8 mouse cellular contexts compared by ENCODE assay signal in genomic region chr5:33651921-33652782, GRCm38 (mm10). TPM values are rescaled to one million over a fixed set of nuclear protein-coding genes. Genes with fewer than 3 reads are reported as not detected.
A peak's percentile ranks its signal among the peaks of the same experiment; 100 is the strongest.
DNase-seq lines count a peak whose midpoint lies in the region; ATAC-seq lines count a peak whose summit lies in the region.

Slbp (minus strand) TSS chr5:33652574.

- H3K4me3 ChIP-seq in brown adipose tissue, adult 24 weeks (ENCODE audit: insufficient read depth, low read depth, low read length), result peak within 1 kb of the TSS; percentile 70
- peak within 1 kb of the TSS; percentile 67 to 84 for H3K4me3 ChIP-seq in heart, embryonic 14.5 days (ENCODE audit: control insufficient read depth in 1 of 2, insufficient read depth in 1 of 2, low read depth in 1 of 2, low read length in 2 of 2)
- peak within 1 kb of the TSS; percentile 83 for H3K4me3 ChIP-seq in liver, embryonic 13.5 days (replicated peaks)
- peak within 1 kb of the TSS; percentile 87 for H3K4me3 ChIP-seq in stomach, embryonic 16.5 days (replicated peaks; ENCODE audit: low read length)

- H3K9ac ChIP-seq in heart, embryonic 14.5 days (ENCODE audit: low read length), result peak within 1 kb of the TSS; percentile 81
- peak within 1 kb of the TSS; percentile 79 for H3K9ac ChIP-seq in liver, embryonic 13.5 days
- H3K9ac ChIP-seq in stomach, embryonic 16.5 days (ENCODE audit: low read length), result peak within 1 kb of the TSS; percentile 90

- H3K36me3 ChIP-seq in heart, embryonic 14.5 days (ENCODE audit: control insufficient read depth, insufficient read depth, low read length), result peaks cover 63% of the 10 kb centered on the region
- H3K36me3 ChIP-seq in liver, embryonic 13.5 days, result peaks cover 62% of the 10 kb centered on the region
- H3K36me3 ChIP-seq in stomach, embryonic 16.5 days (ENCODE audit: control insufficient read depth, insufficient read depth, low read length), result peaks cover 8% of the 10 kb centered on the region

- H3K9me3 ChIP-seq in heart, embryonic 14.5 days (ENCODE audit: control insufficient read depth, low read length), result no peaks in the 10 kb centered on the region
- H3K9me3 ChIP-seq in liver, embryonic 13.5 days (replicated peaks), result no peaks in the 10 kb centered on the region
- no peaks in the 10 kb centered on the region for H3K9me3 ChIP-seq in stomach, embryonic 16.5 days (replicated peaks; ENCODE audit: control insufficient read depth, low read length)

- peak within 1 kb of the TSS; percentile 86 for H3K4me2 ChIP-seq in heart, embryonic 14.5 days (ENCODE audit: low read length)
- peak within 1 kb of the TSS; percentile 92 for H3K4me2 ChIP-seq in liver, embryonic 13.5 days
- peak within 1 kb of the TSS; percentile 89 for H3K4me2 ChIP-seq in stomach, embryonic 16.5 days (ENCODE audit: low read depth, low read length)

- DNase-seq in CD4-positive, CD25-positive, alpha-beta regulatory T cell, adult 2 months (ENCODE audit: low read depth, low spot score), result peak; percentile 93
- peak; percentile 91 for DNase-seq in fibroblast of lung, adult 2 months (ENCODE audit: low read depth)
- DNase-seq in kidney, postnatal 14 days, result peak; percentile 98
- DNase-seq in liver, embryonic 13.5 days, result peak; percentile 95
- DNase-seq in neural tube, embryonic 10.5 days (ENCODE audit: extremely low spot score, low spot score), result peak; percentile 99

- WGBS in heart, embryonic 14.5 days, result under 1% methylated on average over 82 of the region's 82 CpGs
- under 1% methylated on average over 82 of the region's 82 CpGs for WGBS in liver, embryonic 13.5 days (ENCODE audit: insufficient replicate concordance)
- WGBS in stomach, embryonic 16.5 days, result under 1% methylated on average over 82 of the region's 82 CpGs

- ATAC-seq in heart, embryonic 14.5 days (ENCODE audit: insufficient number of reproducible peaks, insufficient read depth, low FRiP score, low read depth), result peak; percentile 94
- ATAC-seq in liver, embryonic 13.5 days (ENCODE audit: low read depth), result peak; percentile 88
- ATAC-seq in stomach, embryonic 16.5 days (ENCODE audit: insufficient read depth, low FRiP score), result peak; percentile 96

- peaks cover 5% of the 10 kb centered on the region; the same call in 1 of the 2 replicates for H3K4me1 ChIP-seq in brown adipose tissue, adult 24 weeks (ENCODE audit: control insufficient read depth, insufficient read depth, insufficient read length, low read length)
- peaks cover 7 to 40% of the 10 kb centered on the region in 2 experiments for H3K4me1 ChIP-seq in heart, embryonic 14.5 days (ENCODE audit: control insufficient read depth in 2 of 2, insufficient read depth in 2 of 2, low read length in 2 of 2)
- H3K4me1 ChIP-seq in liver, embryonic 13.5 days (replicated peaks), result peaks cover 84% of the 10 kb centered on the region
- H3K4me1 ChIP-seq in stomach, embryonic 16.5 days (ENCODE audit: control insufficient read depth, insufficient read depth, low read length), result peaks cover 35% of the 10 kb centered on the region

- no peaks in the 10 kb centered on the region for H3K27me3 ChIP-seq in heart, embryonic 14.5 days (ENCODE audit: control insufficient read depth, insufficient read depth, low read length)
- no peaks in the 10 kb centered on the region for H3K27me3 ChIP-seq in liver, embryonic 13.5 days
- H3K27me3 ChIP-seq in stomach, embryonic 16.5 days (ENCODE audit: control insufficient read depth, insufficient read depth, low read length), result no peaks in the 10 kb centered on the region

- H3K27ac ChIP-seq in brown adipose tissue, adult 24 weeks (replicated peaks; ENCODE audit: low read depth, low read length), result peak within 1 kb of the TSS; percentile 96
- H3K27ac ChIP-seq in heart, embryonic 14.5 days (replicated peaks in 1 of 2; ENCODE audit: control insufficient read depth in 1 of 2, insufficient read depth in 1 of 2, low read depth in 2 of 2, low read length in 2 of 2), result peak within 1 kb of the TSS; percentile 94 to 98
- H3K27ac ChIP-seq in liver, embryonic 13.5 days, result peak within 1 kb of the TSS; percentile 92
- peak within 1 kb of the TSS; percentile 97 for H3K27ac ChIP-seq in stomach, embryonic 16.5 days (ENCODE audit: low read length)

RNA-seq across cellular contexts. Expression of gene Slbp, which starts in this region (rescaled TPM):
- polyA plus RNA-seq in brown adipose tissue, adult 24 weeks (2012; ENCODE audit: insufficient read depth, insufficient read length, missing spikeins), result 30.5 and 58.5 TPM in 2 replicates
- 97.7 and 102 TPM in 2 replicates for polyA plus RNA-seq in heart, embryonic 14.5 days (2014; fragmentation: Nextera tagmentation; extraction: Ambion mirVana)
- polyA plus RNA-seq in liver, embryonic 13.5 days (2015; fragmentation: Nextera tagmentation; extraction: Ambion mirVana), result 319 and 390 TPM in 2 replicates
- polyA plus RNA-seq in stomach, embryonic 16.5 days (2015; fragmentation: Nextera tagmentation; extraction: Ambion mirVana), result 174 and 190 TPM in 2 replicates

Comparison
In these comparisons a context has a peak if more than half of its experiments do, and no peak if none do; other contexts are left out.
1. Peak in every context shown above with its lines: DNase-seq, ATAC-seq, H3K4me3 ChIP-seq and H3K27ac ChIP-seq.